Mouse (Mus musculus): ENCODE data around the gene Prr29.
"Not testable (repeated sequence)": the region's sequence is repeated elsewhere in the genome, so short reads cannot be mapped to it uniquely, and the experiment has no call there.

- not testable (repeated sequence) for TF ChIP-seq CTCF, EP300 (IDR thresholded peaks at IDR 0.05)
Measured at GRCm38 (mm10) chr11:106394055-106394454, 28.8 kb downstream of the Prr29 start.

Data from lung, postnatal 0 days (tissue).